Mouse (Mus musculus): ENCODE measurements around the gene Hist1h2ah. TPM values are rescaled to one million over a fixed set of nuclear protein-coding genes. Genes with fewer than 3 reads are reported as not detected.

Gene Hist1h2ah
- total and polyA plus RNA-seq, 2 experiments from 2014 or later, result 2.2 to 67.7 TPM

- DNase-seq (ENCODE audit: low spot score) (no peak), ATAC-seq (no peak)
- no peak for TF ChIP-seq CTCF (IDR thresholded peaks at IDR 0.05; ENCODE audit: low read depth)
- H3K4me2 ChIP-seq (ENCODE audit: low read depth, low read length), result peak overlapping the region; percentile 59; the same call in 1 of the 2 replicates
- no peak overlapping the region for H3K9ac ChIP-seq (replicated peaks; ENCODE audit: low read length)
- H3K27me3 ChIP-seq (ENCODE audit: insufficient read depth, low read length), result no peaks in the 10 kb centered on the region
- H3K4me1 ChIP-seq (ENCODE audit: insufficient read depth, low read length), result peaks cover 6% of the 10 kb centered on the region; the same call in 1 of the 2 replicates
- WGBS, result 56% methylated on average over 5 of the region's 5 CpGs
- H3K4me3 ChIP-seq (ENCODE audit: low read length), result no peak overlapping the region
- no peaks in the 10 kb centered on the region for H3K36me3 ChIP-seq (ENCODE audit: insufficient read depth, low read length)
- no peaks in the 10 kb centered on the region for H3K9me3 ChIP-seq (ENCODE audit: low read length)
- H3K27ac ChIP-seq, result no peak overlapping the region
Measured at GRCm38 (mm10) chr13:22033741-22034442, 1.5 kb downstream of the Hist1h2ah start.

- WGBS, result 11% methylated on average over 4 of the region's 4 CpGs
- Histone ChIP-seq H3K4me3 (ENCODE audit: low read length) (no peak overlapping the region), H3K4me2 (ENCODE audit: low read depth, low read length) (no peak overlapping the region), H3K27ac (no peak overlapping the region), H3K36me3 (ENCODE audit: insufficient read depth, low read length) (no peaks in the 10 kb centered on the region), H3K27me3 (ENCODE audit: insufficient read depth, low read length) (no peaks in the 10 kb centered on the region), H3K4me1 (ENCODE audit: insufficient read depth, low read length) (no peaks in the 10 kb centered on the region), H3K9me3 (ENCODE audit: low read length) (no peaks in the 10 kb centered on the region), H3K9ac (replicated peaks; ENCODE audit: low read length) (no peak overlapping the region)
- DNase-seq (ENCODE audit: low spot score) (peak; percentile 72), ATAC-seq (no peak)
- TF ChIP-seq CTCF (IDR thresholded peaks at IDR 0.05; ENCODE audit: low read depth), result peak; percentile 54
Measured at GRCm38 (mm10) chr13:22030493-22030892, 4.9 kb downstream of the Hist1h2ah start.

- Histone ChIP-seq H3K9ac (replicated peaks; ENCODE audit: low read length) (no peak overlapping the region), H3K9me3 (ENCODE audit: low read length) (no peaks in the 10 kb centered on the region), H3K27me3 (ENCODE audit: insufficient read depth, low read length) (no peaks in the 10 kb centered on the region), H3K4me3 (ENCODE audit: low read length) (no peak overlapping the region), H3K4me1 (ENCODE audit: insufficient read depth, low read length) (no peaks in the 10 kb centered on the region), H3K36me3 (ENCODE audit: insufficient read depth, low read length) (no peaks in the 10 kb centered on the region), H3K4me2 (ENCODE audit: low read depth, low read length) (0 out of 2 replicates have a peak overlapping the region, but pooled peaks have one; percentile 61), H3K27ac (no peak overlapping the region)
- DNase-seq (ENCODE audit: low spot score), result peak; percentile 35
- TF ChIP-seq CTCF (IDR thresholded peaks at IDR 0.05; ENCODE audit: low read depth), result no peak
- 38% methylated on average over 8 of the region's 8 CpGs for WGBS
- ATAC-seq, result no peak
Measured at GRCm38 (mm10) chr13:22029928-22030327, 5.4 kb downstream of the Hist1h2ah start.

- Histone ChIP-seq H3K27me3 (ENCODE audit: insufficient read depth, low read length) (no peaks in the 10 kb centered on the region), H3K9ac (replicated peaks; ENCODE audit: low read length) (peak overlapping the region; percentile 60), H3K9me3 (ENCODE audit: low read length) (no peaks in the 10 kb centered on the region), H3K4me1 (ENCODE audit: insufficient read depth, low read length) (no peaks in the 10 kb centered on the region), H3K27ac (peak overlapping the region; percentile 37; the same call in 1 of the 2 replicates), H3K36me3 (ENCODE audit: insufficient read depth, low read length) (no peaks in the 10 kb centered on the region), H3K4me3 (ENCODE audit: low read length) (peak overlapping the region; percentile 53), H3K4me2 (ENCODE audit: low read depth, low read length) (peak overlapping the region; percentile 61)
- under 1% methylated on average over 40 of the region's 40 CpGs for WGBS
- DNase-seq (ENCODE audit: low spot score), result peak; percentile 94
- TF ChIP-seq CTCF (IDR thresholded peaks at IDR 0.05; ENCODE audit: low read depth), result peak; percentile 96
- ATAC-seq, result peak; percentile 78
Measured at GRCm38 (mm10) chr13:22028673-22029460, 6.5 kb downstream of the Hist1h2ah start.

- Histone ChIP-seq H3K4me1 (ENCODE audit: insufficient read depth, low read length) (0 out of 2 replicates have a peak, but pooled peaks cover 3% of the 10 kb centered on the region), H3K36me3 (ENCODE audit: insufficient read depth, low read length) (no peaks in the 10 kb centered on the region), H3K27ac (no peak overlapping the region), H3K9ac (replicated peaks; ENCODE audit: low read length) (peak overlapping the region; percentile 56), H3K4me3 (ENCODE audit: low read length) (peak overlapping the region; percentile 51), H3K9me3 (ENCODE audit: low read length) (no peaks in the 10 kb centered on the region), H3K4me2 (ENCODE audit: low read depth, low read length) (peak overlapping the region; percentile 74), H3K27me3 (ENCODE audit: insufficient read depth, low read length) (no peaks in the 10 kb centered on the region)
- ATAC-seq (peak; percentile 74; the same call in 1 of the 2 replicates), DNase-seq (ENCODE audit: low spot score) (peak; percentile 92)
- no peak for TF ChIP-seq CTCF (IDR thresholded peaks at IDR 0.05; ENCODE audit: low read depth)
- 1% methylated on average over 35 of the region's 35 CpGs for WGBS
Measured at GRCm38 (mm10) chr13:22026058-22027031, 9.0 kb downstream of the Hist1h2ah start.

GRCm38 (mm10) chr13:22022241-22022640, 13.1 kb downstream of the Hist1h2ah start:
- Histone ChIP-seq H3K9ac (replicated peaks; ENCODE audit: low read length) (no peak overlapping the region), H3K4me2 (ENCODE audit: low read depth, low read length) (peak overlapping the region; percentile 59), H3K27ac (no peak overlapping the region), H3K36me3 (ENCODE audit: insufficient read depth, low read length) (no peaks in the 10 kb centered on the region), H3K4me3 (ENCODE audit: low read length) (peak overlapping the region; percentile 45), H3K27me3 (ENCODE audit: insufficient read depth, low read length) (peaks cover 17% of the 10 kb centered on the region), H3K4me1 (ENCODE audit: insufficient read depth, low read length) (0 out of 2 replicates have a peak, but pooled peaks cover 3% of the 10 kb centered on the region), H3K9me3 (ENCODE audit: low read length) (no peaks in the 10 kb centered on the region)
- peak; percentile 90 for DNase-seq (ENCODE audit: low spot score)
- 0% methylated on average over 9 of the region's 9 CpGs for WGBS
- TF ChIP-seq CTCF (IDR thresholded peaks at IDR 0.05; ENCODE audit: low read depth), result no peak
- peak; percentile 83 for ATAC-seq

All from hindbrain, postnatal 0 days (tissue).